Mouse (Mus musculus) ES-Bruce4 (cell line): ENCODE data around the gene Usp29.

ENCODE experiments used
- CTCF ChIP-seq: IDR thresholded peaks from one replicate; pipeline ENCODE4 v1.8.1; 2011; ENCODE audit warnings: low read depth, low read length
- POLR2A ChIP-seq: IDR thresholded peaks from one replicate; pipeline ENCODE4 v1.8.1; 2011; ENCODE audit warnings: low read length; ENCODE audit not compliant: insufficient read depth

DNA sequence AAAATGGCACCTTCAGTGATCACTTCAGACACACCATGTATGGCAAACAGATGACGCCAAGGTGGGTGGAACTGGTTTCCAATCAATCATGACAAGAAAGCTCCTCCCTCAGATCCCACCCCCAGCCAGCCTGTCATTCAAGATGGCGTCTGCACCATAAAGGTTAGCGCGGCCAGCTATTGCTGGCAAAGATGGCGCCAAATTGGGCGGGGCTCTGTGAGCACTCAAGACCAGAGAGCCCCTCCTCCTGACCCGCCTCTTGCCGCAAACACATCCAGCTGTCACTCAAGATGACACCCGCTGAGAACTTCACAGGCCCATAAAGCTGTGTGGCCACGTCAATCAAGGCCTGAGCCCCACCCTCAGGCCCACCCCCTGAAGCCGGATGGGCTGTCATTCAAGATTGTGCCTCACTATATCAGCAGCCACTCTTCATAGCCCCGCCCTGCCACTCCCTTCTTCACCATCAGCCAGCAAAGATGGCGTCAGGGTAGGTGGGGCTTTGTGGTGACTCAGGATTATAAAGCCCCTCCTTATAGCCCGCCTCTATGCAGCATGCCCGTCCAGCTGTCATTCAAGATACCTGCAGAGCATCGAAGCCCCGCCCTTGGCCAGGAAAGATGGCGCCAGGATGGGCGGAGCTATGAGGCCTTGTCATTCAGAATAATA lies 2.0 kb upstream of the Usp29 start:
- TF ChIP-seq POLR2A, result no peak
- no peak for TF ChIP-seq CTCF
